Mouse (Mus musculus) forebrain, embryonic 10.5 days (tissue): ENCODE results near the gene Degs2. TPM values are rescaled to one million over a fixed set of nuclear protein-coding genes. Genes with fewer than 3 reads are reported as not detected.

Experiments
- DNase-seq: peaks from one replicate; pipeline ENCODE4 v3.0.0-alpha.2; 2017; ENCODE audit warnings: low spot score; ENCODE audit errors: extremely low spot score
- H3K27ac ChIP-seq: fragments of 300-500 bp; sonication (generic); 2 replicates; pipeline ENCODE4 v1.5.1; 2016; ENCODE audit warnings: mild to moderate bottlenecking
- H3K27me3 ChIP-seq: fragments of 300-500 bp; sonication (generic); 2 replicates; pipeline ENCODE4 v1.6.1; 2016; ENCODE audit warnings: mild to moderate bottlenecking; ENCODE audit not compliant: poor library complexity, severe bottlenecking
- H3K36me3 ChIP-seq: fragments of 300-500 bp; sonication (generic); replicated peaks from 2 replicates; pipeline ENCODE4 v1.6.1; 2016; ENCODE audit warnings: mild to moderate bottlenecking, moderate library complexity
- H3K4me1 ChIP-seq: fragments of 300-500 bp; sonication (generic); 2 replicates; pipeline ENCODE4 v1.6.1; 2016
- H3K4me3 ChIP-seq: fragments of 300-500 bp; sonication (generic); 2 replicates; pipeline ENCODE4 v1.5.1; 2016; ENCODE audit warnings: mild to moderate bottlenecking, moderate library complexity
- H3K9me3 ChIP-seq: fragments of 300-500 bp; sonication (generic); 2 replicates; pipeline ENCODE4 v1.6.1; 2016; ENCODE audit warnings: mild to moderate bottlenecking, moderate library complexity
- WGBS: fragments of 180-500 bp; shearing (Covaris S2); methylation state at CpG from one replicate; pipeline ENCODE4 v1.1.7; 2016; 5-methylcytosine and 5-hydroxymethylcytosine counted together
- polyA plus RNA-seq: library from polyadenylated mRNA; unstranded; fragments of >200 nt; fragmentation: Nextera tagmentation; extraction: Ambion mirVana; gene quantifications from 2 replicates; pipeline ENCODE4 v1.2.1, GENCODE M21; 2016

Gene Degs2
- polyA plus RNA-seq = 1.1 and 1.7 TPM in 2 replicates

DNA sequence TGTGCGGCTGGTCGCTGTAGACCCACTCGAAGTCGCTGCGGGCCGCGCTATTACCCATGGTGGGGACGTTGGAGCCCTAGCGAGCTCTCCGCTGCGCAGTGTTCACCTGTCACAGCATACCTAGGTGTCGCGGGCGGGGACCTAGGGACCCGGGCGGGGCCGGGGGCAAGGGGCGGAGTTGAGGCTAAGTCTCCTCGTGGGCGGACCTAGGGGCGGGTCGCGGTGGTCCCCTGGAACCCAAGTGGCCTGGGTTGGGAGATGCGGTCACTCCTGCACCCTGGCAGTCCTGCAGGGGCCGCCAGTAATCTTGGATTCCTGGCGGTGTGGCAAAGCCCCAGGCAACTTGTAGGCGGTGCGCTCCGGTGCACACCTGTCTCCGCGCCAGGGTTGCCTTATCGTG is at the start of gene Degs2:
Gene Degs2 (minus strand): TSS at position 131 of the 400 bp plus-strand sequence.
- Histone ChIP-seq H3K4me1 (peaks cover 18% of the 10 kb centered on the region), H3K36me3 (no peaks in the 10 kb centered on the region), H3K27me3 (peaks cover 56% of the 10 kb centered on the region), H3K9me3 (no peaks in the 10 kb centered on the region), H3K27ac (no peak within 1 kb of the TSS), H3K4me3 (peak within 1 kb of the TSS; percentile 43)
- WGBS = 1% methylated on average over 32 of the region's 32 CpGs
- no peak for DNase-seq

DNA sequence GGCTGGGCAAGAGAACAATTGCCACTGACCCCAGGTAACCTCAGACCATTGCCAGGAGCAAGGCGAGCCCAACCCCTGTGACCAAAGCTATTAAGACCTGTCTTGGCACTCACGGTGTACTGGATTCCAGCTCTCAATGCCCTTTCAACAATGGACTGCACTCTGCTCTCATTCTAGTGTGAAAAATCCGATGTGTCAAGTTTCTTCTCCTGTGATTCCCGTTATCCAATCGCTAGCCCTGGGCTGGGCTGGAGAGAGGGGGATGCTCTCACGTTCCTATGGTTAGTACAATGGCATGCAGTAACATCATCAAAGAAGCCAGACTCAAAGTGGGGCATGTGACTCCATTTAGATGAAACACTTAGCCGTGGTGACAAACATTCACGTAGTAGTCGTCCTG is 49.7 kb upstream of the Degs2 start:
- H3K9me3 ChIP-seq = peaks cover 4% of the 10 kb centered on the region; the same call in 1 of the 2 replicates
- DNase-seq = no peak
- peaks cover 10% of the 10 kb centered on the region for H3K4me1 ChIP-seq
- H3K27ac ChIP-seq = no peak overlapping the region
- WGBS = 65% methylated on average over 9 of the region's 9 CpGs
- H3K36me3 ChIP-seq = no peaks in the 10 kb centered on the region
- no peaks in the 10 kb centered on the region for H3K27me3 ChIP-seq
- H3K4me3 ChIP-seq = no peak overlapping the region

GRCm38 (mm10) chr12:108750226-108750625 is 48.1 kb upstream of the Degs2 start:
- H3K36me3 ChIP-seq = no peaks in the 10 kb centered on the region
- H3K9me3 ChIP-seq = peaks cover 4% of the 10 kb centered on the region; the same call in 1 of the 2 replicates
- no peak overlapping the region for H3K4me3 ChIP-seq
- no peaks in the 10 kb centered on the region for H3K27me3 ChIP-seq
- H3K27ac ChIP-seq = no peak overlapping the region
- peaks cover 10% of the 10 kb centered on the region for H3K4me1 ChIP-seq
- DNase-seq = no peak
- WGBS = 95% methylated on average over 3 of the region's 3 CpGs

DNA sequence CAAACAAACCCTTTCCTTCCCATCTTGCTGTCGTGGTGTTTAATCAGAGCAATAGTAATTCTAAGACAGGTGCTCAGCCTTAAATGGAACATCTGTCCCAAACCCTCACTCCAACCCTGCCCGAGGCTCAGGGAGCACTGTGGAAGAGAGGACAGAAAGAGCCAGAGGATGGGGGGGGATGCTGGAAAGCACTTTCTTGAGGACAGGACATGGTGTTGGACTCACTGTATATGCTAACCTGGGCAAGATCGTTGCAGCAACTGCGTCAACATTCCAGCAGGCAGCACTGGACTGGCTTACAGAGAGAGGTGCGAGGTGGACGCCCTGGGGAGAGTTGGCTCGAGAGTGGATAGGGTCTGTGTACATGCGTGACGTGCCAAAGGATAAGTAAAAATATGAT is 47.3 kb upstream of the Degs2 start:
- peak; percentile 12 for DNase-seq
- WGBS = 88% methylated on average over 9 of the region's 9 CpGs

DNA sequence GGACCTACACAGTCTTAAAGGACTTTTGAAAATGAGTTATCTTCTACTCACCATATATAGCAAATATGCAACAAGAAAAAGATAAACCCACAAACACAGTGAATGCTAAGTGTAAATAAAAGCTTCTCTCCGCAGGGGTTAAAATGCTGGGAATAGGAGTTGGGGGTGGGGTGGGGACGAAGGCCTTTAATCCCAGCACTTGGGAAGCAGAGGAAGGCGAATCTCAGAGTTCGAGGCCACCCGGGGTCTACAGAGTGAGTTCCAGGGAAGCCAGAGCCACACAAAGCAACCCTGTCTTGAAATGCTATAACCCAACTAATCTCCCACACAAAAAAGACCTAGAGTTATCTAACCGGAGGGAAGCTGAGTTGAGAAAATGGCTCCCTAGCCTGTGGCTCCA is 46.9 kb upstream of the Degs2 start:
- no peak for DNase-seq
- H3K36me3 ChIP-seq = no peaks in the 10 kb centered on the region
- H3K4me3 ChIP-seq = no peak overlapping the region
- WGBS = 52% methylated on average over 6 of the region's 6 CpGs
- H3K9me3 ChIP-seq = peaks cover 4% of the 10 kb centered on the region; the same call in 1 of the 2 replicates
- no peak overlapping the region for H3K27ac ChIP-seq
- H3K4me1 ChIP-seq = peaks cover 10% of the 10 kb centered on the region
- no peaks in the 10 kb centered on the region for H3K27me3 ChIP-seq

More for the DNA sequence above, 47.3 kb upstream of the Degs2 start:
- Histone ChIP-seq H3K4me1 (peaks cover 10% of the 10 kb centered on the region), H3K27ac (no peak overlapping the region), H3K9me3 (peaks cover 4% of the 10 kb centered on the region; the same call in 1 of the 2 replicates), H3K36me3 (no peaks in the 10 kb centered on the region), H3K27me3 (no peaks in the 10 kb centered on the region), H3K4me3 (no peak overlapping the region)

GRCm38 (mm10) chr12:108745990-108746389 is 43.9 kb upstream of the Degs2 start:
- Histone ChIP-seq H3K36me3 (no peaks in the 10 kb centered on the region), H3K27ac (no peak overlapping the region)
- peak; percentile 6 for DNase-seq

GRCm38 (mm10) chr12:108742241-108742640 is 40.1 kb upstream of the Degs2 start:
- no peaks in the 10 kb centered on the region for H3K4me1 ChIP-seq
- H3K27me3 ChIP-seq = no peaks in the 10 kb centered on the region
- no peak overlapping the region for H3K4me3 ChIP-seq
- DNase-seq = peak; percentile 11
- H3K9me3 ChIP-seq = no peaks in the 10 kb centered on the region
- 91% methylated on average over 4 of the region's 4 CpGs for WGBS
- no peak overlapping the region for H3K27ac ChIP-seq
- H3K36me3 ChIP-seq = no peaks in the 10 kb centered on the region

More at GRCm38 (mm10) chr12:108745990-108746389, 43.9 kb upstream of the Degs2 start:
- Histone ChIP-seq H3K27me3 (no peaks in the 10 kb centered on the region), H3K4me1 (no peaks in the 10 kb centered on the region), H3K9me3 (peaks cover 4% of the 10 kb centered on the region; the same call in 1 of the 2 replicates), H3K4me3 (no peak overlapping the region)

DNA sequence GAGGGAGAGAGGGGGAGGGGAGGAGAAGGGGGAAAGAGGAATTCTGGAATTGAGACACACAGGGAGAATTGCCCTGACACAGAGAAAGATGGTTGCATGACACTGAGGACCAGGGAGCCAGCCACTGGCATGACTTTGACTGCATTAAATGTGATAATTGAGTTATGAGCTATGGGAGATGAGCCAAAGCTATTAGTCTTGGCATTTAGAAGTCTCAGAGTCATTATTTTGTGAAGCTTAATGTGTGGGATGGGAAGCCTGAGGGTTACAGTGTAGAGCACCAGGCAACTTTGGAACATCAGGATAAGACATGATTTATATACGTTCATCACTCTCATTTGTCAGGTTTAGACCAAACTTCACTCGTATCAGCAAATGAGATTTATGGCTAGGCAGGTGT is 39.4 kb upstream of the Degs2 start:
- H3K9me3 ChIP-seq = no peaks in the 10 kb centered on the region
- no peaks in the 10 kb centered on the region for H3K36me3 ChIP-seq
- 86% methylated on average over 2 of the region's 2 CpGs for WGBS
- H3K27ac ChIP-seq = no peak overlapping the region
- H3K4me3 ChIP-seq = no peak overlapping the region
- H3K27me3 ChIP-seq = no peaks in the 10 kb centered on the region
- H3K4me1 ChIP-seq = no peaks in the 10 kb centered on the region
- no peak for DNase-seq

DNA sequence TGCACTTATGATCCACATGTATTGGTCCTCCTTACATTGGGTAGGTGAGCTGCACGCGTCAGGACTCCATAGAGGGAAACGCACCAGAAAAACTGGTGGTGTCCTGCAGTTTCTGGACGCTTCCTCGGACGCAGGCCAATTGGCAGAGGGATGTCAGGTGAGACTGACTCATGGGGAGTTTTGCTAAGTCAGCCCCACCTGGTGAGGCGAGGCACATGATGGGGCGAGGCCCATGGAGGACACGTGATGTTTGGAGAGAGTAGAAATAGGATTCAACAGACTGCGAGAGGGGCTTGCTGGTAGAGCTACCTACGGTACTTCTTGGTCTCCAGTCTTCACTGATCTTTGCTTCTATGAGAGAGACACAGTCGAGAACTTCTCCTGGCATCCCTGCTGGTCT is 36.6 kb upstream of the Degs2 start:
- H3K27me3 ChIP-seq = no peaks in the 10 kb centered on the region
- no peaks in the 10 kb centered on the region for H3K4me1 ChIP-seq
- peak; percentile 12 for DNase-seq
- WGBS = 95% methylated on average over 12 of the region's 12 CpGs
- no peak overlapping the region for H3K27ac ChIP-seq
- H3K36me3 ChIP-seq = no peaks in the 10 kb centered on the region
- no peak overlapping the region for H3K4me3 ChIP-seq
- H3K9me3 ChIP-seq = no peaks in the 10 kb centered on the region

DNA sequence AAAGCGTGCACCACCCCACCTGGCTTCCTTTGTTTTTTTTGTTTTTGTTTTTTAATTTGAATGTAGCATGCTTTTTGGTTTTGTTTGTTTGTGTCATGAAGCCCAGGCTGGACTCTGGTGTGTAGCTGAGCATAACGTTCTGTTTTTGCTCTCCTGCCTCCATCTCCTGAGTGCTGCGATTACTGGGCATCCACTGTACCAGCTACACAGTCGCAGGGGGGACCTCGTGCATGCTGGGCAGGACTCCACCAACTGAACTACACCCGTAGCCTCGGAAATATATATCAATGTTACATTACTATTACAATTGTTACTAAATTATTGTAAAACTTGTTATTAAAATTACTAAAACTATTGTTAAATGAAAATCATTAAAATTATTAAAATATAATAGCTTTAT is 35.7 kb upstream of the Degs2 start:
- Histone ChIP-seq H3K27me3 (no peaks in the 10 kb centered on the region), H3K27ac (no peak overlapping the region), H3K4me3 (no peak overlapping the region), H3K4me1 (no peaks in the 10 kb centered on the region), H3K9me3 (no peaks in the 10 kb centered on the region), H3K36me3 (no peaks in the 10 kb centered on the region)
- DNase-seq = no peak
- whole genome bisulfite sequencing = 93% methylated on average over 7 of the region's 7 CpGs

DNA sequence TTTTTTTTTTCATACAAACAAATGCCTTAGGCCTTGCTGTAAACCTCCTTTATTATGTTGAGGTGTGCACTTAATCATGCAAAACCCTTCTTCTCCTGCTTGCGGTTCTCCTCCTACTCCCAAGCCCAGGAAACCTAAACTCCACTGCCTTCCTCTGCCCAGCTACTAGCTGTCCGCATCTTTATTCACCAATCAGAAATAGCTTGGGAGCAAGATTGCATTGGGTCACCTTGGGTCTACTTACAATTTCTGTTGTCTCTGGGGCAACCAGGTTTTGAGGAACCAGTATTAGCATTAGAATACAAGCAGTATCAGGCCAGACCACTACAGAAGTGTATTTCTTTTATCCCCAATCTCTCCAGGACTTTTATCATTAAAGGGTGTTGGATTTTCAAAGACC is 32.3 kb upstream of the Degs2 start:
- H3K27me3 ChIP-seq = no peaks in the 10 kb centered on the region
- H3K9me3 ChIP-seq = no peaks in the 10 kb centered on the region
- H3K36me3 ChIP-seq = no peaks in the 10 kb centered on the region
- no peaks in the 10 kb centered on the region for H3K4me1 ChIP-seq
- H3K27ac ChIP-seq = no peak overlapping the region
- H3K4me3 ChIP-seq = no peak overlapping the region
- WGBS = 88% methylated on average over 2 of the region's 2 CpGs
- no peak for DNase-seq

- H3K27ac ChIP-seq = no peak overlapping the region
Measured at GRCm38 (mm10) chr12:108723841-108724240, 21.7 kb upstream of the Degs2 start.

DNA sequence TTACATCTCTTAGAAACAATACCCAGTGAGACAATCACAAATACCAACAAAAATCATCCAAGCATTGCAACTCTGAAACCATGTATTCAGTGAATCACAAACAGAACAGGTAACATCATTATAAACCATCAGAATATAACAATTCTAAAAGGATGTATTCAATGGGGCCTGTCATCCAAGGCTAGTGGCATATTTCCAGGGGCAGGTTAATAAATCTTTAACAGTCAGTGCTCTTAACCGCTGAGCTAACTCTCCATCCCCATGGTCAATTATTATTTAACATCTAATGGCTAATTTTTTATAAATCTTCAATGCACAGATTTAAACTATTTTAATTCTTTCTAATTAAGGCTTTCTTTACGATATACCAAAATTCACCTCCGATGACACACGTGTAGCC is 20.3 kb upstream of the Degs2 start:
- DNase-seq = no peak
- H3K36me3 ChIP-seq = no peaks in the 10 kb centered on the region
- no peak overlapping the region for H3K4me3 ChIP-seq
- H3K4me1 ChIP-seq = no peaks in the 10 kb centered on the region
- H3K9me3 ChIP-seq = peaks cover 5% of the 10 kb centered on the region; the same call in 1 of the 2 replicates
- H3K27ac ChIP-seq = no peak overlapping the region
- 94% methylated on average over 4 of the region's 4 CpGs for WGBS
- H3K27me3 ChIP-seq = no peaks in the 10 kb centered on the region

More at GRCm38 (mm10) chr12:108723841-108724240, 21.7 kb upstream of the Degs2 start:
- 84% methylated on average over 3 of the region's 3 CpGs for WGBS
- no peaks in the 10 kb centered on the region for H3K27me3 ChIP-seq
- no peak for DNase-seq
- H3K36me3 ChIP-seq = no peaks in the 10 kb centered on the region
- H3K9me3 ChIP-seq = peaks cover 8% of the 10 kb centered on the region; the same call in 1 of the 2 replicates
- no peak overlapping the region for H3K4me3 ChIP-seq
- H3K4me1 ChIP-seq = no peaks in the 10 kb centered on the region

DNA sequence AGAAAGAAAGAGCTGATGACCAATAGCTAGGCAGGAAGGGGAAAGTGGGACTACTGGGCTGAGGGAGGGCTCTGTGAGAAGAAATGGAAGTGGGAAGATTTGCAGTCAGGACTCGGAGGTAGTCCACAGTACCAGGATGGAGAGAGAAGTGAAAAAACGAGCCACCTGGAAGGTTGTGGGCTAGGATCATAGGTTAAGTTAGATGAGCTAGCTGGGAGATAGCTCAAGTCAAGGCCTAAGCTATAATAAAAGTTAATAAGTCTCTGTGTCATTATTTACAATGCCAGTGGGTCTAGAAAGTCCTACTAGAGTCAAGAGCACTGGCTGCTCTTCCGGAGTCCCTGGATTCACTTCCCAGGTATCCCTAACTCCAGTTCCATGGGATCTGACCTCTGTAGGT is 16.4 kb upstream of the Degs2 start:
- H3K4me3 ChIP-seq = no peak overlapping the region
- H3K27me3 ChIP-seq = no peaks in the 10 kb centered on the region
- H3K27ac ChIP-seq = no peak overlapping the region
- WGBS = 87% methylated on average over 3 of the region's 3 CpGs
- H3K36me3 ChIP-seq = no peaks in the 10 kb centered on the region
- H3K9me3 ChIP-seq = no peaks in the 10 kb centered on the region; the same call in 1 of the 2 replicates
- DNase-seq = no peak
- H3K4me1 ChIP-seq = no peaks in the 10 kb centered on the region
